8 mouse cellular contexts compared by ENCODE assay signal in genomic region chr7:131411221-131411940, GRCm38 (mm10). TPM values are rescaled to one million over a fixed set of nuclear protein-coding genes. Genes with fewer than 3 reads are reported as not detected.
DNase-seq lines count a peak whose midpoint lies in the region; ATAC-seq and TF ChIP-seq lines count a peak whose summit lies in the region.

No protein-coding gene starts in this region.

- TF ChIP-seq POLR2A in bone marrow, adult 2 months (IDR thresholded peaks at IDR 0.05; ENCODE audit: borderline replicate concordance, control insufficient read depth, low read depth, low read length), result no peak

- no peak for TF ChIP-seq CTCF in bone marrow, adult 2 months (IDR thresholded peaks at IDR 0.05; ENCODE audit: control insufficient read depth, insufficient read depth, low read length)

- peak overlapping the region; percentile 22 for H3K4me3 ChIP-seq in bone marrow, adult 2 months (replicated peaks; ENCODE audit: control insufficient read depth, low read depth, low read length)
- H3K4me3 ChIP-seq in lung, embryonic 15.5 days, result peak overlapping the region; percentile 63

- no peaks in the 10 kb centered on the region for H3K9me3 ChIP-seq in lung, embryonic 15.5 days

- H3K27me3 ChIP-seq in lung, embryonic 15.5 days, result no peaks in the 10 kb centered on the region

- no peaks in the 10 kb centered on the region; the same call in 1 of the 2 replicates for H3K4me1 ChIP-seq in bone marrow, adult 2 months (ENCODE audit: control insufficient read depth, insufficient read depth, low read length)
- peaks cover 16% of the 10 kb centered on the region for H3K4me1 ChIP-seq in lung, embryonic 15.5 days

- peak; percentile 6 for DNase-seq in embryo, embryonic 9.5 days (ENCODE audit: extremely low spot score)
- DNase-seq in embryo, embryonic 10 days (ENCODE audit: low spot score), result no peak
- peak; percentile 23 for DNase-seq in kidney, adult 11 months
- DNase-seq in testis, postnatal 14 days (ENCODE audit: low spot score), result peak; percentile 16
- DNase-seq in urinary bladder, adult 2 months (ENCODE audit: low spot score), result no peak

- peak overlapping the region; percentile 72 for H3K9ac ChIP-seq in lung, embryonic 15.5 days

- 0 out of 2 replicates have a peak, but pooled peaks have one; percentile 8 for ATAC-seq in granulocyte monocyte progenitor cell, adult 5-6 weeks (replicated peaks; ENCODE audit: poor library complexity, severe bottlenecking)
- peak; percentile 24; the same call in 1 of the 2 replicates for ATAC-seq in lung, embryonic 15.5 days (ENCODE audit: borderline replicate concordance, extremely low read depth, low FRiP score, low TSS enrichment)

- peak overlapping the region; percentile 79 for H3K4me2 ChIP-seq in lung, embryonic 15.5 days

- whole genome bisulfite sequencing in bone marrow, adult 2 months, result 39% methylated on average over 10 of the region's 10 CpGs
- 23% methylated on average over 10 of the region's 10 CpGs for WGBS in lung, embryonic 15.5 days

- 0 out of 2 replicates have a peak, but pooled peaks cover 2% of the 10 kb centered on the region for H3K36me3 ChIP-seq in lung, embryonic 15.5 days

- H3K27ac ChIP-seq in bone marrow, adult 2 months (ENCODE audit: control insufficient read depth, insufficient read depth, low read depth, low read length, poor library complexity), result no peak overlapping the region
- peak overlapping the region; percentile 94 for H3K27ac ChIP-seq in lung, embryonic 15.5 days

RNA-seq across cellular contexts. Expression of gene Acadsb, which starts 1.0 kb away (rescaled TPM):
- polyA plus RNA-seq in bone marrow, adult 2 months (2011; ENCODE audit: insufficient read depth, insufficient read length, low replicate concordance, missing spikeins), result 7.3 and 18.2 TPM in 2 replicates
- total RNA-seq in granulocyte monocyte progenitor cell, adult 5-6 weeks (2014; fragmentation: Nextera tagmentation), result 18.3 and 35.0 TPM in 2 replicates
- total RNA-seq in granulocyte monocyte progenitor cell, adult 5-6 weeks (2017), result 62.5 and 69.5 TPM in 2 replicates
- polyA plus RNA-seq in lung, embryonic 15.5 days (2015; fragmentation: Nextera tagmentation; extraction: Ambion mirVana), result 183 and 192 TPM in 2 replicates
- polyA plus RNA-seq in urinary bladder, adult 2 months (2012; rRNA removed), result 43.6 and 55.7 TPM in 2 replicates

RNA-seq across cellular contexts. Expression of gene Ikzf5, which starts 1.1 kb away (rescaled TPM):
- 11.9 and 24.4 TPM in 2 replicates for polyA plus RNA-seq in bone marrow, adult 2 months (2011; ENCODE audit: insufficient read depth, insufficient read length, low replicate concordance, missing spikeins)
- total RNA-seq in granulocyte monocyte progenitor cell, adult 5-6 weeks (2014; fragmentation: Nextera tagmentation), result 17.9 and 23.4 TPM in 2 replicates
- 24.5 and 33.0 TPM in 2 replicates for total RNA-seq in granulocyte monocyte progenitor cell, adult 5-6 weeks (2017)
- 13.1 and 13.2 TPM in 2 replicates for polyA plus RNA-seq in lung, embryonic 15.5 days (2015; fragmentation: Nextera tagmentation; extraction: Ambion mirVana)
- 14.4 and 15.2 TPM in 2 replicates for polyA plus RNA-seq in urinary bladder, adult 2 months (2012; rRNA removed)

RNA-seq across cellular contexts. Expression of gene Pstk, which starts 40.4 kb away (rescaled TPM):
- polyA plus RNA-seq in bone marrow, adult 2 months (2011; ENCODE audit: insufficient read depth, insufficient read length, low replicate concordance, missing spikeins), result 6.0 and 14.5 TPM in 2 replicates
- total RNA-seq in granulocyte monocyte progenitor cell, adult 5-6 weeks (2014; fragmentation: Nextera tagmentation), result 13.4 and 20.3 TPM in 2 replicates
- total RNA-seq in granulocyte monocyte progenitor cell, adult 5-6 weeks (2017), result 23.1 and 25.4 TPM in 2 replicates
- 64.3 and 64.8 TPM in 2 replicates for polyA plus RNA-seq in lung, embryonic 15.5 days (2015; fragmentation: Nextera tagmentation; extraction: Ambion mirVana)
- polyA plus RNA-seq in urinary bladder, adult 2 months (2012; rRNA removed), result 47.4 and 49.2 TPM in 2 replicates

RNA-seq across cellular contexts. Expression of gene 2310057M21Rik, which starts 48.8 kb away (rescaled TPM):
- 2.5 and 5.8 TPM in 2 replicates for polyA plus RNA-seq in bone marrow, adult 2 months (2011; ENCODE audit: insufficient read depth, insufficient read length, low replicate concordance, missing spikeins)
- total RNA-seq in granulocyte monocyte progenitor cell, adult 5-6 weeks (2014; fragmentation: Nextera tagmentation), result 8.5 and 9.2 TPM in 2 replicates
- 4.4 and 6.2 TPM in 2 replicates for total RNA-seq in granulocyte monocyte progenitor cell, adult 5-6 weeks (2017)
- polyA plus RNA-seq in lung, embryonic 15.5 days (2015; fragmentation: Nextera tagmentation; extraction: Ambion mirVana), result 18.4 and 22.2 TPM in 2 replicates
- polyA plus RNA-seq in urinary bladder, adult 2 months (2012; rRNA removed), result 7.9 and 8.3 TPM in 2 replicates

Comparison
In these comparisons a context has a peak if more than half of its experiments do, and no peak if none do; other contexts are left out.
1. DNase-seq: peak in embryo, embryonic 9.5 days (single experiment), kidney, adult 11 months (single experiment) and testis, postnatal 14 days (single experiment); none in embryo, embryonic 10 days (single experiment) and urinary bladder, adult 2 months (single experiment).